Mouse (Mus musculus) cortical plate, adult 2 months (tissue): ENCODE measurements around the gene Fhit. TPM values are rescaled to one million over a fixed set of nuclear protein-coding genes. Genes with fewer than 3 reads are reported as not detected.

ENCODE experiments used
- H3K27ac ChIP-seq: fragments of 200-500 bp; 2 replicates; pipeline ENCODE4 v1.5.1; 2012; ENCODE audit warnings: low read length, control low read depth, inconsistent platforms; ENCODE audit not compliant: insufficient read depth
- H3K4me1 ChIP-seq: fragments of 200-500 bp; 2 replicates; pipeline ENCODE4 v1.6.1; 2011; ENCODE audit warnings: low read length; ENCODE audit not compliant: control insufficient read depth, insufficient read depth
- H3K4me3 ChIP-seq: fragments of 200-500 bp; 2 replicates; pipeline ENCODE4 v1.5.1; 2011; ENCODE audit warnings: mild to moderate bottlenecking, low read length, control low read depth; ENCODE audit not compliant: insufficient read depth
- CTCF ChIP-seq: fragments of 200-500 bp; IDR thresholded peaks from 2 replicates; pipeline ENCODE4 v1.5.1; 2011; ENCODE audit warnings: mild to moderate bottlenecking, control low read depth, low read length; ENCODE audit not compliant: insufficient read depth; ENCODE audit errors: extremely low read depth
- POLR2A ChIP-seq: fragments of 200-500 bp; IDR thresholded peaks from 2 replicates; pipeline ENCODE4 v1.6.1; 2011; ENCODE audit warnings: mild to moderate bottlenecking, low read length, control low read depth; ENCODE audit not compliant: insufficient read depth; ENCODE audit errors: extremely low read depth
- polyA plus RNA-seq: library from polyadenylated mRNA; depleted of rRNA; stranded (reverse); fragments of >200 nt; gene quantifications from 2 replicates; pipeline ENCODE4 v1.2.3, GENCODE M21; 2012; rRNA removed

Fhit gene
- 6.9 and 7.7 TPM in 2 replicates for polyA plus RNA-seq

DNA sequence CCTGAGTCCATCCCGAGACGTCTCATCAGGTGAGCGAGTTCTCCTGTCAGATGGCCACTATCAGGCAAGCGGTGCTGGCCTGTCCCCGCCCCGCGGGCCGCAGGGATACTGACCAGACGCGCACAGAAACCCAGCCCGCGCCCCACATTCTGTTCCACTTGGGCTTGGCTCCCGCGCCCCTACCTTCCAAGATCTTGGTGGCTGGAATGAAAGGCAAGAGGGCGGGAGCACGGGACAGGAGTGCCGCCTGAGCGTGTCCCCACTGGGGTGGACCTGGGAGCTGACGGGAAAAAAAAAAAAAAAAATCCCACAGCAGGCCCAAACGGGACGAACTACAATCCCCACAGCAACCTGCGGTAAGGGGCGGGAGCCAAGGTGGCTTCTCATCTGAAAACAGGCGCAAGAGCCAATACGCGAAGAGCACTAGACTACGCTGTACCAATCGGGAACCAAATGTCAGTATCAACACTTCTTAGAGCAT is at the start of gene Fhit:
Gene Fhit (minus strand): TSS at position 285 of the 481 bp plus-strand sequence.
- no peak for TF ChIP-seq CTCF
- no peak for TF ChIP-seq POLR2A

DNA sequence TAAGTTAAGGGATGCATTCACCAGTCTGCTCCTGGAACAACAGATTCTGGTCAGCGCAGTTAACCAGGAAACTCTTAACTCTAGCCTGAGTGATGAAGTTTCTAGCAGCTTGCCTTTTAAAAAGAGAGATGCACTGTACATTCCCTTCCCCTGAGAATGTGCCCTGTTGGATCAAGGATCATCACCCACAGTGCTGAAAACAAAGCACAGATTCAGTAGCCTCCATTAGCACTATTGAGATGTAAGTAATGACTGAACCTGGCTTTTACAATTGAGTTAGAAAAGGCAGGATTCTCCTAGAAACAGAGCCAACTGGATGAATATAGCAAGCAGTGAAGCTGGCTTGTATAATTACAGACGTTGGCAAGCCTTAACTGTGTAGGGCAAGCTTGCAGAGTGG is 45.0 kb upstream of the Fhit start:
- Histone ChIP-seq H3K27ac (no peak overlapping the region), H3K4me3 (no peak overlapping the region), H3K4me1 (no peaks in the 10 kb centered on the region)
- TF ChIP-seq CTCF (no peak), POLR2A (no peak)

More for the DNA sequence above, at the start of gene Fhit:
- Histone ChIP-seq H3K4me1 (no peaks in the 10 kb centered on the region), H3K27ac (peak within 1 kb of the TSS; percentile 22; the same call in 1 of the 2 replicates), H3K4me3 (peak within 1 kb of the TSS; percentile 67)

DNA sequence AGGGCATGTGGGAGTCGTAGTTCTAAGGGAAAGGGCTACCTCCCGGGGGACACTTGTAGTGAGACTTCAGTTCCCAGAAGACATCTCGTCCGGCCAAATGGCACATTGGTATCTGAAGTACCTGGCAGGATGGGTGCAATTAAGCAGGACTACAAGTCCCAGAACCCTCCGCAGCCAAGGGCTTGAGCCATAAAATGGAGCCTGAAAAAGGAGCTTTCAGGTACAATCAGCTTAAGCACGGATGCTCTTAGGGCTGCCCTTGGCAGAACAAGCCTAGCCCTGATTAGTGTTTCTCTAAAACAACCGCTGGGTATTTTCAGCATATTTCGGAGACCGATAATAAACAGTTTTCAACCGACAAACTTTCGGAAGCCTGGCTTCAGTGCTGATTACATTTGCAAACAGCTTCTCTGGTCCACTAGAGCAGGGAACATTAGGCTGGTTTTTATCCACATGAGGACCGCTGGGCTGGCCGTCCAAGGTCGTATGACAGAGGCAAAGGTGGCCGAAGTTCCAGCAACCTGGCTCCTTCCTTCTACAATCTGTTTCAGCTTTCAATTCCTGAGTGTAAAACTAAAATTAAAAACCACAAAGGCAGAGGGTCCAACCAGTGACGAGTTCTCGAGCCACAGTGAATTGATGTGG is 907 bp downstream of the Fhit start:
- no peak overlapping the region for H3K27ac ChIP-seq
- H3K4me3 ChIP-seq: peak overlapping the region; percentile 67
- no peaks in the 10 kb centered on the region for H3K4me1 ChIP-seq
- TF ChIP-seq CTCF: no peak
- peak; percentile 81 for TF ChIP-seq POLR2A

DNA sequence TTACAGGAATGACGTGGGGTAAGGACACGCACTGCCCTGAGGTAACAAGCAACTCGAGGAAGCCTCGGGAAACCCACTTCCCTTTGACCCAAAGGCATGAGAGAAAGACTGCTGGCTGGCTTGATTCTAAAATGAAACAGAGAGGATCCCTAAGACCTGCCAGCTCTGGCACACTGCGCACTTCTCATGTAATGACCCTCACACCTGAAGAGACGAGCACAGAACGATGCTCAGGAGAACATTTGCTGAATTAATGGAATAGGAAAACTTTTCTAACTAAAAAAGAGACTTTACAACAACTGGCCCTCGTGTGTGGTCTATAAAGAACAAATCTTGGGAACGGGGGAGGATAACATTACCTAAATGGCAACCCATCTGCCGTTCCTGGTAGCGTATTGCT is 2.2 kb downstream of the Fhit start:
- H3K4me3 ChIP-seq: no peak overlapping the region
- TF ChIP-seq CTCF: no peak
- TF ChIP-seq POLR2A: no peak
- H3K27ac ChIP-seq: no peak overlapping the region
- no peaks in the 10 kb centered on the region for H3K4me1 ChIP-seq

DNA sequence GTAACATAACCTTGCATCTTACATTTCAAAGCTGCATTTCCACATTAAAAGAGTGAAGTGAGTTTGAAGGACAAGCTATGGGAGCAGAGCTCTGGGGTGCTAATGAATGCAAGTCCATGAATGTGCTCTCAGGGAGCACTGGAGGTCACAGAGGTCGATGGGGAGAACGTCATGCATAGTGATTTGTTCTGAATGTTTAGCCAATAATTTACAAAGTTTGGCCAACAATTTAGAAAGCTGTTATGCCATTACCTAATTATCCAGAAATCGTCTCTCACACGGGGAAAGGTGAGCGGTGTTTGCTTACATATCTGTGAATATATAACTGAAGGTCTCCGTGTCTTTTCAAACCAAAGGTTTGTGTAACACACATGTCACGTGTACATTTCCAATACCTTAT is 2.8 kb downstream of the Fhit start:
- TF ChIP-seq CTCF: no peak
- H3K4me3 ChIP-seq: no peak overlapping the region

DNA sequence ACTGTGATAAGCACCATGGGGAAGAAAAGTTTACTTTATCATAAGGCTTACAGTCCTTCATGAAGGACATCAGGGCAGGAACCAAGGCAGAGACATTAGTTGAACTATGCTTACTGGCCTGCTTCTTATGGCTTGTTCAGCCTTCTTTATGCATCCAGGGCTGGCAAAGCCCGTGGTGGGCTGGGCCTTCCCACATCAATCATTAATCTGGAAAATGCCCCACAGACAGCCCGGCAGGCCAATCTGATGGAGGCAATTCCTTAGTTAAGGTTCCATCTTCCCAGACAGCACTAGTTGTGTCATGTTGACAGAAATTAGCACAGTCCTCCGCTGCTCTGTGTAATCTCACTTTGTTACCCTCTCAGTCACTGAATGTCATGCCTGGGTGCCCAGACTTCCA is 4.1 kb downstream of the Fhit start:
- Histone ChIP-seq H3K4me1 (no peaks in the 10 kb centered on the region), H3K4me3 (no peak overlapping the region), H3K27ac (no peak overlapping the region)
- no peak for TF ChIP-seq CTCF
- TF ChIP-seq POLR2A: no peak

More for the DNA sequence above, 2.8 kb downstream of the Fhit start:
- no peak overlapping the region for H3K27ac ChIP-seq
- H3K4me1 ChIP-seq: no peaks in the 10 kb centered on the region

DNA sequence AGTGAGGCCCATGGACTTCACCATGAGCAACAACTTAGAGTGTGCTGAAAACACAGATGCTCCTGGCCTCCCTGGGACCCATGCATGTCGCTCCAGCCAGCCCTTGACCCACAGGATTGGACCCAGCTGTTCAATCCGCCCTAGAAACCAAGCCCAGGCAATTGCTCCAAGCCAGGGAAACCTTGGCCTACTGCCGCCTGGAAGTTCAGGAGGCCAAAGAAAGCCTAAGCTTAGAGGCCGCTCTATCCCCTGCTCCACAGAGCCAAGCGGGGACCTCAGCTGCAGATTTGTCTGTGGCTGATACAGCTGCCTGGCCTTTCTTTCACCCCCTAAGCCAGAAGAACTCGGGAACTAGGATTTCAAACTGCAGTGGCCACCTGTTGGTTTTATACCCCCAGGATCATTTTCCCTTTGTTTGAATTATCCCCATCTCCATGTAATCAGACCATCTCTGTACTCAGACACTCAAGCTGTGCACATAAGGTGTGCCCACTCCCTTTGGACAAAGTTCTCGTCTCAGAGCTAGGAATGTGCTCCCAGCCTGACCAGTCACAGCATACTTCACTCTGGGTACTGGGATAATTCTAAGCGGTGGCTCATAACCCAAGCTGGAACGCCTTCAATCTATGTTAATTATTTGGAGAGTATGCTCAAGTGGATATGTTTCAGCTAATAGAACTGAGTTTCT is 10.1 kb downstream of the Fhit start:
- Histone ChIP-seq H3K27ac (no peak overlapping the region), H3K4me3 (no peak overlapping the region), H3K4me1 (no peaks in the 10 kb centered on the region)
- TF ChIP-seq CTCF: no peak
- no peak for TF ChIP-seq POLR2A

DNA sequence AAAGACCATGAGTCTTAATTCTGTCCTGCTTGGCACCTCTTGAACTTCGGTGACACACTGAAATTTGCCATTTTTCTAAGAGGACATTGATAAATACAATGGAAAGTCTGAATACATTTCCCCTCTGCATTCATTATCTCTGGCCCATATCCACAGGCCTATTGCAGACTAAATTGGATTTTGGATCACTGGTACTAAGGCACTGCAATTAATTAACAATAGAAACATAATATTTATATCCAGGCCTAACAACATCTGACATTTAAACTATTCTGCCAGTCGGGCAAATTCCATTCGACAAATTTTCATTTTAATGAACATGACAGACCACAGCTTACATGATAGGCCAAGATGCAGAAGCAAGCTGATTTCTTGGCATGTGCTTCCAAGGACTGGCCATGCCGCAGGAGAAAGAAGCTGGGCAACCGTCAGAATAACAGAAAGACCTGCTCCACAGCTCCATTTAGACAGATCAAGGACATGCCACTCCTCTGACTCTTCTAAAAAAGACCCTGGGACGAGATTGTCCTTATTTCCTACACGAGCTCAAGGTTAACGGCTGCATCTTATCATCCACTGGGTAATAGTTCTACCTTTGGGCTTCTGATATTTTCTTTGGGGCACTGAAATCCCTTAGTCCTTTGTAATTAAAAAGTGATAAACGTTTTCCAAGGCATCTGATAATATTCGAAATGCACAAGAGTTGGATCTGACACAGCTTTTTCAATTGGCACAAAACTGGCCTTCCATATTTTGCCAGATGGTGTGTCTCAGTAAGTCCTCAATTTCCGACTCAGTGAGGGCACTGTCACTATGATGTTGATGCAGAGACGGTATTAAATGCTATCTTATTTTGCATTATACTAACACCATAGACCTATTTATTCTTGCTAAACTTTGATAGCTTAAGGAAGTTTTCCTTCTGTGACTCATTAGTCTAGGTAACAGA is 27.8 kb downstream of the Fhit start:
- H3K27ac ChIP-seq: no peak overlapping the region
- H3K4me3 ChIP-seq: no peak overlapping the region
- no peaks in the 10 kb centered on the region for H3K4me1 ChIP-seq
- TF ChIP-seq CTCF (no peak), POLR2A (no peak)

DNA sequence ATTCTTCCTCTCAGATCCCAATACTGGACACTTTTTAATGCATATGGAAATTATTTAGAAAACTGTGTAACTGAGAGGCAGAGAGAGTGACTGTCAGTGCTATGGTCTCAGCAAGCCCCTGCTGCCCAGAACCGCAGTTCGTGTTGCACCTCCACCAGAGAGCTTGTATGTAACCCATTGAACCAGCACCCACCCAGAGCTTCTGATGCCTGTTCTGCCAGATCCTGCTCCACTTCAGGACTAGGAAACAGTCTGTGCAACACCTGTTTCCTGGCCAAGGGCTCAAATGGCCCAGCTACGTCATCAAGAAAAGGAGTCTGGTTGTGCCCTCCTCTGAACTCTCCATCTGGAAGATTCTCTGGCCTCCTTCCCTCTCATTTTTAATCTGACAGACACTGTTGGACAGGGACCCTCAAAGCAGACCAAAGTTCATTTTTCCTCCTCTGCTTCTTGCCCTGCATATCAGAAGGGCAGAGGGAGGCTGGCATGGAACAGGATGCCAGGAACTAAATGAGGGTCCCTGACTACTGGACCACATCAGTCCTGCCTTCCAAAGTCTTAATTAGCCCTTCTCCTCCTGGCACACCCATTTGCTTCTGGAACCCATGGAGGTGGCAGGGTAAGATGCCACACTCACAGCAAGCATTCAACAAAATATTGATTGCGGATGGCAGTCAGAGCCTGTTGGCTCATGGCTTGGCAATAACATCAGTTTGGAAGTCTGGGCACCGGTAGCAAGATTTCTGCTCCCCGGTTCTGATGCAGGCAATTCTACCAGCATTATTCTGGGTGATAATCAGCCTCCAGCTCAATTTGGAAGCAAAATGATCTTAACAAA is 29.0 kb downstream of the Fhit start:
- no peak for TF ChIP-seq CTCF
- H3K4me3 ChIP-seq: no peak overlapping the region
- H3K27ac ChIP-seq: no peak overlapping the region
- no peaks in the 10 kb centered on the region for H3K4me1 ChIP-seq
